Comparison of ENCODE assay signal across 23 mouse cellular contexts in genomic region chr14:57527122-57527521, GRCm38 (mm10). TPM values are rescaled to one million over a fixed set of nuclear protein-coding genes. Genes with fewer than 3 reads are reported as not detected.
DNase-seq lines count a peak whose midpoint lies in the region; ATAC-seq and TF ChIP-seq lines count a peak whose summit lies in the region.
"Had no signal": no experiment of that assay in that cellular context is flagged by ENCODE, and none has a peak within 500 bp of the region (broad histone marks: within the 10 kb centered on the region; RNA-seq: fewer than 3 reads in every experiment).

No protein-coding gene starts in this region.

- no peaks in the 10 kb centered on the region for H3K9me3 ChIP-seq in ES-E14 (ENCODE audit: control insufficient read depth, insufficient read depth, low read depth, low read length)
- H3K9me3 ChIP-seq: embryonic facial prominence, embryonic 15.5 days; forebrain, embryonic 10.5 days; forebrain, embryonic 15.5 days; heart, embryonic 15.5 days; hindbrain, embryonic 10.5 days; intestine, embryonic 15.5 days had no signal

- in situ Hi-C loops in ES-E14 (cut with MboI; ENCODE audit: low sequenced_read_pairs in 2 of 2, unreplicated experiment in 2 of 2): no loop called here

- intact Hi-C loops in left cerebral cortex, postnatal 36 days (cut with DNase I): loop anchor here (5.0 kb wide), 1 partner anchor 45 kb away; the partner anchor contains the start of gene Eef1akmt1
- intact Hi-C loops in left cerebral cortex, postnatal 25 days (cut with DNase I): loop anchor here (5.0 kb wide), 1 partner anchor 50 kb away; no protein-coding TSS in a partner anchor

- H3K4me3 ChIP-seq in ES-E14 (ENCODE audit: insufficient read depth in 1 of 2, low read depth in 1 of 2, low read length in 2 of 2, poor library complexity in 1 of 2, severe bottlenecking in 1 of 2): no peak overlapping the region
- H3K4me3 ChIP-seq: embryonic facial prominence, embryonic 15.5 days; erythroblast, embryonic 14.5 days; forebrain, embryonic 10.5 days; heart, adult 2 months; heart, embryonic 15.5 days; hindbrain, embryonic 10.5 days; intestine, embryonic 15.5 days had no signal

- peak overlapping the region; percentile 16; the same call in 1 of the 2 replicates for H3K27ac ChIP-seq in ES-E14 (ENCODE audit: insufficient read depth, low read depth, low read length, poor library complexity, severe bottlenecking)
- H3K27ac ChIP-seq: embryonic facial prominence, embryonic 15.5 days; forebrain, embryonic 10.5 days; forebrain, embryonic 15.5 days; heart, adult 2 months; heart, embryonic 15.5 days; hindbrain, embryonic 10.5 days; hindbrain, embryonic 14.5 days; intestine, embryonic 15.5 days had no signal

- peaks cover 5 to 37% of the 10 kb centered on the region in 2 experiments for H3K4me1 ChIP-seq in ES-E14 (ENCODE audit: control insufficient read depth in 2 of 2, insufficient read depth in 2 of 2, low read length in 2 of 2, poor library complexity in 1 of 2)

- DNase-seq in A20 (ENCODE audit: low read depth, low spot score) (peak; percentile 62), ES-E14 (ENCODE audit: low read depth, low spot score) (no peak)
- DNase-seq in splenic B cell, adult 2 months (ENCODE audit: low read depth, low spot score): peak; percentile 42
- no peak for DNase-seq in left cerebral cortex, postnatal 36 days (ENCODE audit: low spot score in 2 of 2)
- DNase-seq in cerebellum, adult 9-11 months: no peak
- no peak for DNase-seq in left cerebral cortex, postnatal 25 days (ENCODE audit: low spot score in 2 of 2)
- DNase-seq: adrenal gland, adult 8-10 months; adrenal gland, postnatal 36 days; cerebellum, adult 11 months; cerebellum, adult 8-10 months; embryo, embryonic 11 days; gastrocnemius, postnatal 36 days; heart, adult 2 months; heart, postnatal 14 days had no signal

- H3K9ac ChIP-seq in ES-E14 (ENCODE audit: insufficient read depth, low read depth, low read length, poor library complexity, severe bottlenecking): no peak overlapping the region
- H3K9ac ChIP-seq: embryonic facial prominence, embryonic 15.5 days; forebrain, embryonic 15.5 days; heart, embryonic 15.5 days; hindbrain, embryonic 14.5 days; intestine, embryonic 15.5 days had no signal

- ATAC-seq in megakaryocyte, adult 5-6 weeks (ENCODE audit: poor library complexity, severe bottlenecking): peak; percentile 61
- ATAC-seq: forebrain, embryonic 15.5 days; intestine, embryonic 15.5 days had no signal

- peaks cover 8% of the 10 kb centered on the region; the same call in 1 of the 2 replicates for H3K36me3 ChIP-seq in ES-E14 (ENCODE audit: control insufficient read depth, insufficient read depth, low read length, poor library complexity, severe bottlenecking)
- no peaks in the 10 kb centered on the region for H3K36me3 ChIP-seq in splenic B cell, adult 2 months (ENCODE audit: control insufficient read depth, insufficient read depth, low read length, poor library complexity, severe bottlenecking)
- H3K36me3 ChIP-seq: embryonic facial prominence, embryonic 15.5 days; forebrain, embryonic 10.5 days; forebrain, embryonic 15.5 days; heart, embryonic 15.5 days; hindbrain, embryonic 10.5 days; intestine, embryonic 15.5 days had no signal

- H3K27me3 ChIP-seq in splenic B cell, adult 2 months (ENCODE audit: control insufficient read depth, insufficient read depth, low read length, poor library complexity, severe bottlenecking): peaks cover 2% of the 10 kb centered on the region; the same call in 1 of the 2 replicates
- H3K27me3 ChIP-seq: embryonic facial prominence, embryonic 15.5 days; intestine, embryonic 15.5 days had no signal

TF ChIP-seq in ES-E14, 5 proteins besides CTCF, POLR2A, EP300 and RAD21:
- TF ChIP-seq CHD2 (IDR thresholded peaks at IDR 0.05; ENCODE audit: low read depth, low read length): no peak
- TF ChIP-seq HCFC1 (IDR thresholded peaks at IDR 0.05; ENCODE audit: borderline replicate concordance, insufficient read depth, low read length): no peak
- TF ChIP-seq MAFK (IDR thresholded peaks at IDR 0.05; ENCODE audit: insufficient read depth, low read depth, low read length): no peak
- TF ChIP-seq ZC3H11A (IDR thresholded peaks at IDR 0.05; ENCODE audit: borderline replicate concordance, low read depth, low read length): no peak
- TF ChIP-seq ZNF384 (IDR thresholded peaks at IDR 0.05; ENCODE audit: low read depth, low read length): no peak

RNA-seq across cellular contexts. Expression of gene Il17d, which starts 2.5 kb away (rescaled TPM):
- 2.6 and 5.3 TPM in 2 replicates for total RNA-seq in ES-E14 (2012; rRNA removed)
- total RNA-seq in megakaryocyte, adult 5-6 weeks (2015): not detected in 2 replicates
- not detected in 2 replicates for total RNA-seq in megakaryocyte, adult 5-6 weeks (2017)
- total RNA-seq in left cerebral cortex, postnatal 36 days (2021): 10 to 100 TPM; 15.0 to 17.1 TPM
- total RNA-seq in left cerebral cortex, postnatal 25 days (2021): 10 to 100 TPM; 15.2 to 15.8 TPM

RNA-seq across cellular contexts. Expression of gene Eef1akmt1, which starts 44.3 kb away (rescaled TPM):
- total RNA-seq in ES-E14 (2012; rRNA removed): 29.2 and 38.6 TPM in 2 replicates
- 47.8 and 51.2 TPM in 2 replicates for total RNA-seq in megakaryocyte, adult 5-6 weeks (2015)
- total RNA-seq in megakaryocyte, adult 5-6 weeks (2017): 19.4 and 25.6 TPM in 2 replicates
- 10 to 100 TPM; 33.1 to 38.1 TPM for total RNA-seq in left cerebral cortex, postnatal 36 days (2021)
- total RNA-seq in left cerebral cortex, postnatal 25 days (2021): 10 to 100 TPM; 35.8 to 36.3 TPM

Comparison
In these comparisons a context has a peak if more than half of its experiments do, and no peak if none do; other contexts are left out.
1. DNase-seq: peak in A20 (single experiment) and splenic B cell, adult 2 months (single experiment); none in ES-E14 (single experiment), left cerebral cortex, postnatal 36 days (0 of 2), cerebellum, adult 9-11 months (single experiment) and left cerebral cortex, postnatal 25 days (0 of 2).